Mouse (Mus musculus) CH12.LX (cell line): ENCODE results near the gene Sys1. TPM values are rescaled to one million over a fixed set of nuclear protein-coding genes. Genes with fewer than 3 reads are reported as not detected.

Experiments used
- DNase-seq: peaks from one replicate; pipeline ENCODE4 v3.0.0-alpha.2; 2013; ENCODE audit errors: extremely low read depth
- H3K27ac ChIP-seq: 2 replicates; pipeline ENCODE4 v1.5.1; 2012; ENCODE audit warnings: low read depth, mild to moderate bottlenecking, control low read depth, moderate library complexity; ENCODE audit not compliant: insufficient read depth
- H3K27me3 ChIP-seq: replicated peaks from 2 replicates; pipeline ENCODE3; 2012; ENCODE audit warnings: inconsistent platforms
- H3K36me3 ChIP-seq, 2 experiments: replicated peaks in 1 of 2; 2 replicates each; pipeline versions ENCODE3 to v1.6.1; 2012; ENCODE audit warnings: inconsistent platforms in 1 of 2, low read length in 1 of 2, mild to moderate bottlenecking in 1 of 2, mixed read lengths in 1 of 2, moderate library complexity in 1 of 2; ENCODE audit not compliant: control insufficient read depth in 1 of 2, insufficient read depth in 1 of 2
- H3K4me1 ChIP-seq, 2 experiments: 2 replicates each; pipeline ENCODE4 v1.6.1; 2012; ENCODE audit warnings: inconsistent platforms in 1 of 2, moderate library complexity in 1 of 2; ENCODE audit not compliant: insufficient read depth in 2 of 2, control insufficient read depth in 1 of 2
- H3K4me2 ChIP-seq: 2 replicates; pipeline ENCODE4 v1.6.1; 2012; ENCODE audit warnings: low read depth, mild to moderate bottlenecking, control low read depth; ENCODE audit not compliant: poor library complexity, insufficient read depth, severe bottlenecking
- H3K4me3 ChIP-seq, 3 experiments: fragments of 150-350 bp in 1 of 3; sonication (generic) in 1 of 3; replicated peaks in 1 of 3; 2 replicates each; pipeline versions ENCODE3 to v1.5.1; 2011 to 2012; ENCODE audit warnings: low read depth in 2 of 3, low read length in 2 of 3, mild to moderate bottlenecking in 2 of 3, moderate library complexity in 2 of 3, control low read depth in 1 of 3, improper control_type of control experiment in 1 of 3, inconsistent platforms in 1 of 3, mixed read lengths in 1 of 3; ENCODE audit not compliant: poor library complexity in 1 of 3
- H3K79me2 ChIP-seq: replicated peaks from 2 replicates; pipeline ENCODE4 v1.6.1; 2012; ENCODE audit warnings: mild to moderate bottlenecking, moderate library complexity; ENCODE audit not compliant: control insufficient read depth, poor library complexity, insufficient read depth, severe bottlenecking; ENCODE audit errors: extremely low read depth
- H3K9ac ChIP-seq: 2 replicates; pipeline ENCODE4 v1.6.1; 2012; ENCODE audit warnings: low read depth, mild to moderate bottlenecking, control low read depth, moderate library complexity; ENCODE audit not compliant: insufficient read depth
- H3K9me3 ChIP-seq: replicated peaks from 2 replicates; pipeline ENCODE3; 2012; ENCODE audit warnings: low read length, inconsistent platforms, mixed read lengths
- CTCF ChIP-seq, 2 experiments: IDR thresholded peaks in 1 of 2; conservative IDR thresholded peaks in 1 of 2; 2 replicates each; pipeline ENCODE4 v1.5.1; 2011 to 2012; ENCODE audit warnings: low read depth in 2 of 2, low read length in 2 of 2, improper control_type of control experiment in 1 of 2, inconsistent platforms in 1 of 2, mild to moderate bottlenecking in 1 of 2, moderate library complexity in 1 of 2
- ELF1 ChIP-seq: IDR thresholded peaks from 2 replicates; pipeline ENCODE4 v1.6.1; 2014; ENCODE audit warnings: low read depth, mild to moderate bottlenecking, inconsistent platforms, low read length, improper control_type of control experiment
- GABPA ChIP-seq: IDR thresholded peaks from 2 replicates; pipeline ENCODE4 v1.6.1; 2012; ENCODE audit warnings: low read depth, low read length, improper control_type of control experiment, inconsistent platforms; ENCODE audit not compliant: insufficient replicate concordance
- MAFK ChIP-seq: IDR thresholded peaks from 2 replicates; pipeline ENCODE4 v1.6.1; 2011; ENCODE audit warnings: low read length, improper control_type of control experiment; ENCODE audit not compliant: insufficient replicate concordance
- MAX ChIP-seq: IDR thresholded peaks from 2 replicates; pipeline ENCODE4 v1.6.1; 2011; ENCODE audit warnings: low read length, improper control_type of control experiment
- RAD21 ChIP-seq: IDR thresholded peaks from 2 replicates; pipeline ENCODE4 v1.6.1; 2011; ENCODE audit warnings: low read depth, mild to moderate bottlenecking, low read length, improper control_type of control experiment, moderate library complexity
- RCOR1 ChIP-seq: conservative IDR thresholded peaks from 2 replicates; pipeline ENCODE4 v1.6.1; 2012; ENCODE audit warnings: low read depth, mild to moderate bottlenecking, inconsistent platforms, low read length, improper control_type of control experiment
- SMC3 ChIP-seq: IDR thresholded peaks from 2 replicates; pipeline ENCODE4 v1.6.1; 2011; ENCODE audit warnings: low read depth, low read length, improper control_type of control experiment
- UBTF ChIP-seq: IDR thresholded peaks from 2 replicates; pipeline ENCODE4 v1.6.1; 2012; ENCODE audit warnings: low read depth, mild to moderate bottlenecking, inconsistent platforms, low read length, improper control_type of control experiment, moderate library complexity
- USF2 ChIP-seq: conservative IDR thresholded peaks from 2 replicates; pipeline ENCODE4 v1.6.1; 2011; ENCODE audit warnings: low read depth, low read length, improper control_type of control experiment
- ZC3H11A ChIP-seq: IDR thresholded peaks from 2 replicates; pipeline ENCODE4 v1.6.1; 2012; ENCODE audit warnings: low read depth, mild to moderate bottlenecking, inconsistent platforms, low read length, improper control_type of control experiment
- ZMIZ1 ChIP-seq: IDR thresholded peaks from 2 replicates; pipeline ENCODE4 v1.6.1; 2012; ENCODE audit warnings: low read depth, mild to moderate bottlenecking, inconsistent platforms, low read length, improper control_type of control experiment
- ZNF384 ChIP-seq: IDR thresholded peaks from 2 replicates; pipeline ENCODE4 v1.6.1; 2012; ENCODE audit warnings: low read depth, low read length, improper control_type of control experiment, inconsistent platforms
- dilution Hi-C: fragments of 300-500 bp; cut with MboI; formaldehyde crosslinking; loops from 2 replicates; pipeline ENCODE4 v1.14.3; 2020; ENCODE audit warnings: low sequenced_read_pairs; ENCODE audit not compliant: extremely low pct_unique_long_range_greater_than_20kb, extremely low pct_ligation_motif_present
- in situ Hi-C: fragments of 300-500 bp; cut with MboI; formaldehyde crosslinking; loops from 3 replicates; pipeline ENCODE4 v1.14.3; 2019; ENCODE audit warnings: low sequenced_read_pairs, low pct_ligation_motif_present, low pct_unique_long_range_greater_than_20kb, mixed read lengths
- polyA plus RNA-seq: library from polyadenylated mRNA; unstranded; fragments of >175 nt; gene quantifications from 2 replicates; pipeline ENCODE4 v1.2.1, GENCODE M21; 2012; ENCODE audit warnings: low read depth; ENCODE audit not compliant: insufficient read length
- total RNA-seq, 2 experiments: library from RNA; depleted of rRNA; stranded (reverse); fragments of 300-350 nt in 1 of 2; fragments of >200 nt in 1 of 2; gene quantifications; 2 replicates each; pipeline ENCODE4 v1.2.3; 2012 to 2014

Gene Sys1
- total and polyA plus RNA-seq, 3 experiments = 46.6 to 59.7 (median 57.4) TPM

- Histone ChIP-seq H3K27me3 (no peaks in the 10 kb centered on the region), H3K9me3 (peaks cover 15% of the 10 kb centered on the region), H3K4me2 (no peak overlapping the region), H3K27ac (no peak overlapping the region), H3K36me3 (peaks cover 72 to 91% of the 10 kb centered on the region in 2 experiments), H3K4me1 (no peaks in the 10 kb centered on the region), H3K79me2 (no peaks in the 10 kb centered on the region; the same call in 1 of the 2 replicates), H3K4me3 (no peak overlapping the region), H3K9ac (no peak overlapping the region)
- no peak for DNase-seq
- in situ Hi-C loops = loop anchor here (5.0 kb wide), 1 partner anchor 38 kb away; no protein-coding TSS in a partner anchor
- TF ChIP-seq CTCF (conservative IDR thresholded peaks at IDR 0.05 in 1 of 2, IDR thresholded peaks at IDR 0.05 in 1 of 2; ENCODE audit: low read depth in 2 of 2, low read length in 2 of 2) (0 out of 4 replicates have a peak, but pooled peaks of 1 of the 2 experiments have one; percentile 11), ZNF384 (no peak), SMC3 (no peak), RCOR1 (no peak), MAX (no peak), ZC3H11A (no peak), GABPA (no peak)
- dilution Hi-C loops = no loop called here
Measured at GRCm38 (mm10) chr2:164504919-164505318, 48.2 kb downstream of the Sys1 start.

GRCm38 (mm10) chr2:164505619-164506347 is 49.0 kb downstream of the Sys1 start:
- dilution Hi-C loops = no loop called here
- Histone ChIP-seq H3K36me3 (peaks cover 63 to 90% of the 10 kb centered on the region in 2 experiments), H3K79me2 (no peaks in the 10 kb centered on the region; the same call in 1 of the 2 replicates), H3K4me1 (no peaks in the 10 kb centered on the region), H3K4me2 (no peak overlapping the region), H3K9me3 (peaks cover 15% of the 10 kb centered on the region), H3K9ac (no peak overlapping the region), H3K4me3 (no peak overlapping the region), H3K27me3 (no peaks in the 10 kb centered on the region), H3K27ac (no peak overlapping the region)
- TF ChIP-seq ZC3H11A (no peak), ZMIZ1 (no peak), USF2 (no peak), MAFK (no peak), ELF1 (no peak), UBTF (no peak), CTCF (conservative IDR thresholded peaks at IDR 0.05 in 1 of 2, IDR thresholded peaks at IDR 0.05 in 1 of 2; ENCODE audit: low read depth in 2 of 2, low read length in 2 of 2) (no peak), RAD21 (no peak)
- in situ Hi-C loops = loop anchor here (5.0 kb wide), 1 partner anchor 38 kb away; no protein-coding TSS in a partner anchor
- no peak for DNase-seq
